Comparison of ENCODE assay signal across 9 mouse cellular contexts in genomic region chr1:155052131-155052760, GRCm38 (mm10). TPM values are rescaled to one million over a fixed set of nuclear protein-coding genes. Genes with fewer than 3 reads are reported as not detected.
DNase-seq lines count a peak whose midpoint lies in the region; ATAC-seq and TF ChIP-seq lines count a peak whose summit lies in the region.
"Had no signal": no experiment of that assay in that cellular context is flagged by ENCODE, and none has a peak within 500 bp of the region (broad histone marks: within the 10 kb centered on the region; RNA-seq: fewer than 3 reads in every experiment).

No protein-coding gene starts in this region.

- no peak for DNase-seq in heart, postnatal 25 days (ENCODE audit: low spot score)
- DNase-seq in MEL (ENCODE audit: low read depth, low spot score) (no peak), liver (no peak)
- no peak for DNase-seq in cerebellum, adult 11 months
- no peak for DNase-seq in urinary bladder, postnatal 4 days (ENCODE audit: low spot score in 2 of 2)
- DNase-seq: lung, postnatal 36 days had no signal

- H3K27me3 ChIP-seq in heart, embryonic 13.5 days (replicated peaks) = no peaks in the 10 kb centered on the region
- no peaks in the 10 kb centered on the region for H3K27me3 ChIP-seq in MEL (ENCODE audit: control insufficient read depth in 1 of 2, insufficient read depth in 2 of 2, low read length in 2 of 2)
- no peaks in the 10 kb centered on the region for H3K27me3 ChIP-seq in heart, embryonic 16.5 days (ENCODE audit: control insufficient read depth, insufficient read depth, low read length)
- H3K27me3 ChIP-seq in midbrain, embryonic 12.5 days = peaks cover 5% of the 10 kb centered on the region; the same call in 1 of the 2 replicates

- TF ChIP-seq RAD21 in MEL (IDR thresholded peaks at IDR 0.05; ENCODE audit: low read depth, low read length) = no peak

- H3K27ac ChIP-seq in heart, embryonic 13.5 days (replicated peaks) = peak overlapping the region; percentile 82
- H3K27ac ChIP-seq in MEL (ENCODE audit: control insufficient read depth, low read depth, low read length) = no peak overlapping the region
- H3K27ac ChIP-seq in heart, embryonic 16.5 days (ENCODE audit: low read length) = peak overlapping the region; percentile 80
- peak overlapping the region; percentile 63 for H3K27ac ChIP-seq in midbrain, embryonic 12.5 days (replicated peaks)

- H3K9ac ChIP-seq in heart, embryonic 13.5 days = peak overlapping the region; percentile 61
- no peak overlapping the region for H3K9ac ChIP-seq in MEL (ENCODE audit: control insufficient read depth, low read depth, low read length, poor library complexity, severe bottlenecking)
- peak overlapping the region; percentile 48 for H3K9ac ChIP-seq in heart, embryonic 16.5 days (ENCODE audit: low read length)
- no peak overlapping the region for H3K9ac ChIP-seq in midbrain, embryonic 12.5 days (replicated peaks)

- H3K4me3 ChIP-seq in heart, embryonic 13.5 days = no peak overlapping the region
- no peak overlapping the region for H3K4me3 ChIP-seq in MEL (ENCODE audit: control insufficient read depth in 1 of 2, insufficient read depth in 1 of 2, low read depth in 2 of 2, low read length in 2 of 2)
- H3K4me3 ChIP-seq in heart, embryonic 16.5 days (ENCODE audit: low read length) = no peak overlapping the region
- H3K4me3 ChIP-seq in midbrain, embryonic 12.5 days = no peak overlapping the region

- TF ChIP-seq POLR2A in MEL (IDR thresholded peaks at IDR 0.05; ENCODE audit: control insufficient read depth in 1 of 2, insufficient read depth in 1 of 2, low read depth in 1 of 2, low read length in 2 of 2, poor library complexity in 1 of 2) = no peak

- H3K4me1 ChIP-seq in heart, embryonic 13.5 days = peaks cover 74% of the 10 kb centered on the region
- H3K4me1 ChIP-seq in MEL (ENCODE audit: control insufficient read depth in 1 of 2, insufficient read depth in 2 of 2, low read length in 2 of 2) = peaks cover 0 to 21% of the 10 kb centered on the region in 2 experiments; a peak in 2 of 4 replicates
- peaks cover 57% of the 10 kb centered on the region for H3K4me1 ChIP-seq in heart, embryonic 16.5 days (ENCODE audit: control insufficient read depth, insufficient read depth, low read length)
- H3K4me1 ChIP-seq in midbrain, embryonic 12.5 days = peaks cover 38% of the 10 kb centered on the region

- H3K79me2 ChIP-seq in MEL (ENCODE audit: control insufficient read depth, insufficient read depth, low read length, poor library complexity) = no peaks in the 10 kb centered on the region

- intact Hi-C loops in heart, postnatal 25 days (cut with DNase I) = no loop called here

- no peak for TF ChIP-seq EP300 in MEL (IDR thresholded peaks at IDR 0.05; ENCODE audit: low read depth in 1 of 2, low read length in 2 of 2)

- no peak for TF ChIP-seq CTCF in MEL (IDR thresholded peaks at IDR 0.05 in 2 of 3, conservative IDR thresholded peaks at IDR 0.05 in 1 of 3; ENCODE audit: control insufficient read depth in 1 of 3, insufficient read depth in 1 of 3, low read depth in 2 of 3, low read length in 3 of 3, poor library complexity in 1 of 3, severe bottlenecking in 1 of 3)

- peak overlapping the region; percentile 34; the same call in 1 of the 2 replicates for H3K4me2 ChIP-seq in heart, embryonic 13.5 days
- no peak overlapping the region; the same call in 1 of the 2 replicates for H3K4me2 ChIP-seq in heart, embryonic 16.5 days (ENCODE audit: low read depth, low read length)
- H3K4me2 ChIP-seq in midbrain, embryonic 12.5 days (replicated peaks) = no peak overlapping the region

- ATAC-seq in heart, embryonic 13.5 days (ENCODE audit: extremely low read depth, insufficient number of reproducible peaks, low FRiP score, low TSS enrichment) = no peak
- no peak for ATAC-seq in heart, embryonic 16.5 days (replicated peaks; ENCODE audit: extremely low read depth, insufficient read depth, low FRiP score)
- peak; percentile 52; the same call in 1 of the 2 replicates for ATAC-seq in midbrain, embryonic 12.5 days (ENCODE audit: low FRiP score, low read depth)

- H3K36me3 ChIP-seq in heart, embryonic 13.5 days = no peaks in the 10 kb centered on the region
- H3K36me3 ChIP-seq in MEL (ENCODE audit: control insufficient read depth in 1 of 2, insufficient read depth in 2 of 2, low read length in 2 of 2) = peaks cover 0 to 9% of the 10 kb centered on the region in 2 experiments; a peak in 2 of 4 replicates
- H3K36me3 ChIP-seq in heart, embryonic 16.5 days (ENCODE audit: control insufficient read depth, insufficient read depth) = no peaks in the 10 kb centered on the region
- H3K36me3 ChIP-seq in midbrain, embryonic 12.5 days = no peaks in the 10 kb centered on the region

- no peaks in the 10 kb centered on the region for H3K9me3 ChIP-seq in heart, embryonic 13.5 days
- no peaks in the 10 kb centered on the region for H3K9me3 ChIP-seq in MEL (replicated peaks; ENCODE audit: insufficient read depth, low read length)
- no peaks in the 10 kb centered on the region for H3K9me3 ChIP-seq in heart, embryonic 16.5 days (replicated peaks; ENCODE audit: control insufficient read depth, low read length)
- H3K9me3 ChIP-seq in midbrain, embryonic 12.5 days = no peaks in the 10 kb centered on the region

- WGBS in heart, embryonic 13.5 days = 25% methylated on average over 4 of the region's 4 CpGs
- WGBS in heart, embryonic 16.5 days = 37% methylated on average over 4 of the region's 4 CpGs
- WGBS in midbrain, embryonic 12.5 days = 15% methylated on average over 4 of the region's 4 CpGs

TF ChIP-seq in MEL, 35 proteins besides CTCF, POLR2A, EP300 and RAD21:
- peak; percentile 89; the same call in 1 of the 2 replicates for TF ChIP-seq JUND (IDR thresholded peaks at IDR 0.05; ENCODE audit: low read depth, low read length)
- TF ChIP-seq SMC3 (IDR thresholded peaks at IDR 0.05; ENCODE audit: low read depth, low read length) = 0 out of 2 replicates have a peak, but pooled peaks have one; percentile 2
- no peak for TF ChIP-seq KAT2A (conservative IDR thresholded peaks at IDR 0.05; ENCODE audit: low read depth, low read length)
- TF ChIP-seq UBTF (IDR thresholded peaks at IDR 0.05; ENCODE audit: borderline replicate concordance, insufficient read depth, low read depth, low read length) = no peak
- TF ChIP-seq MAX (IDR thresholded peaks at IDR 0.05; ENCODE audit: low read length) = no peak

RNA-seq across cellular contexts. Expression of gene Ier5, which starts 47.2 kb away (rescaled TPM):
- polyA plus RNA-seq in heart, embryonic 13.5 days (2015; fragmentation: Nextera tagmentation; extraction: Ambion mirVana) = 3.6 and 3.8 TPM in 2 replicates
- total RNA-seq in heart, postnatal 25 days (2021) = 10 to 100 TPM; 12.7 to 16.5 TPM
- 7.2 and 7.5 TPM in 2 replicates for total RNA-seq in MEL (2012; rRNA removed)
- 1 to 10 TPM in 1 of 2 experiments, not detected in 1; 7.4 TPM for polyA plus RNA-seq in MEL (2012; ENCODE audit: insufficient read depth in 1 of 2, insufficient read length in 2 of 2, low read depth in 1 of 2, low replicate concordance in 2 of 2, missing spikeins in 1 of 2)
- 3.6 and 3.9 TPM in 2 replicates for polyA plus RNA-seq in heart, embryonic 16.5 days (2015; fragmentation: Nextera tagmentation; extraction: Ambion mirVana)
- polyA plus RNA-seq in midbrain, embryonic 12.5 days (2016; fragmentation: Nextera tagmentation; extraction: Ambion mirVana) = 12.8 and 14.6 TPM in 2 replicates

Comparison
In these comparisons a context has a peak if more than half of its experiments do, and no peak if none do; other contexts are left out.
1. H3K9ac ChIP-seq: peak in heart, embryonic 13.5 days (single experiment) and heart, embryonic 16.5 days (single experiment); none in MEL (single experiment) and midbrain, embryonic 12.5 days (single experiment).